Mouse (Mus musculus): Measurements from ENCODE around the gene Ass1.

Ass1 gene

GRCm38 (mm10) chr2:31469931-31470682, at the start of gene Ass1:
Gene Ass1, plus strand, starts transcription at chr2:31470207.
- DNase-seq (ENCODE audit: low spot score), result peak; percentile 84

- no peak for DNase-seq (ENCODE audit: low spot score)
Observed at GRCm38 (mm10) chr2:31420914-31421313, 49.1 kb upstream of the Ass1 start.

GRCm38 (mm10) chr2:31422576-31422975, 47.4 kb upstream of the Ass1 start:
- DNase-seq (ENCODE audit: low spot score), result no peak

- DNase-seq (ENCODE audit: low spot score), result no peak
Observed at GRCm38 (mm10) chr2:31431477-31431876, 38.5 kb upstream of the Ass1 start.

- no peak for DNase-seq (ENCODE audit: low spot score)
Observed at GRCm38 (mm10) chr2:31434746-31435145, 35.3 kb upstream of the Ass1 start.

GRCm38 (mm10) chr2:31435567-31435966, 34.4 kb upstream of the Ass1 start:
- peak; percentile 52 for DNase-seq (ENCODE audit: low spot score)

- no peak for DNase-seq (ENCODE audit: low spot score)
Observed at GRCm38 (mm10) chr2:31437480-31438245, 32.3 kb upstream of the Ass1 start.

- no peak for DNase-seq (ENCODE audit: low spot score)
Observed at GRCm38 (mm10) chr2:31439576-31439975, 30.4 kb upstream of the Ass1 start.

GRCm38 (mm10) chr2:31442480-31443160, 27.4 kb upstream of the Ass1 start:
- no peak for DNase-seq (ENCODE audit: low spot score)

- DNase-seq (ENCODE audit: low spot score), result no peak
Observed at GRCm38 (mm10) chr2:31446036-31446435, 24.0 kb upstream of the Ass1 start.

- DNase-seq (ENCODE audit: low spot score), result no peak
Observed at GRCm38 (mm10) chr2:31446456-31446855, 23.6 kb upstream of the Ass1 start.

- DNase-seq (ENCODE audit: low spot score), result no peak
Observed at GRCm38 (mm10) chr2:31447536-31447935, 22.5 kb upstream of the Ass1 start.

- DNase-seq (ENCODE audit: low spot score), result no peak
Observed at GRCm38 (mm10) chr2:31448756-31449440, 21.1 kb upstream of the Ass1 start.

- peak; percentile 34 for DNase-seq (ENCODE audit: low spot score)
Observed at GRCm38 (mm10) chr2:31449441-31449815, 20.6 kb upstream of the Ass1 start.

- no peak for DNase-seq (ENCODE audit: low spot score)
Observed at GRCm38 (mm10) chr2:31449902-31450301, 20.1 kb upstream of the Ass1 start.

GRCm38 (mm10) chr2:31450661-31451060, 19.3 kb upstream of the Ass1 start:
- no peak for DNase-seq (ENCODE audit: low spot score)

GRCm38 (mm10) chr2:31451530-31451929, 18.5 kb upstream of the Ass1 start:
- DNase-seq (ENCODE audit: low spot score), result no peak

- no peak for DNase-seq (ENCODE audit: low spot score)
Observed at GRCm38 (mm10) chr2:31453011-31453410, 17.0 kb upstream of the Ass1 start.

GRCm38 (mm10) chr2:31453559-31454177, 16.3 kb upstream of the Ass1 start:
- peak; percentile 62 for DNase-seq (ENCODE audit: low spot score)

- peak; percentile 35 for DNase-seq (ENCODE audit: low spot score)
Observed at GRCm38 (mm10) chr2:31454280-31454679, 15.7 kb upstream of the Ass1 start.

GRCm38 (mm10) chr2:31455418-31455817, 14.6 kb upstream of the Ass1 start:
- DNase-seq (ENCODE audit: low spot score), result no peak

- no peak for DNase-seq (ENCODE audit: low spot score)
Observed at GRCm38 (mm10) chr2:31458460-31458859, 11.5 kb upstream of the Ass1 start.

Data from lung, postnatal 25 days (tissue).